Mouse (Mus musculus) heart, postnatal 0 days (tissue): Measurements from ENCODE around the gene A1cf.

ENCODE experiments used
- CTCF ChIP-seq: IDR thresholded peaks from 2 replicates; pipeline ENCODE4 v1.5.1; 2016; ENCODE audit warnings: antibody characterized with exemption, control low read depth, low read depth
- EP300 ChIP-seq: IDR thresholded peaks from 2 replicates; pipeline ENCODE4 v1.6.1; 2016; ENCODE audit warnings: antibody characterized with exemption, low read depth

GRCm38 (mm10) chr19:31910423-31910822 is 41.9 kb downstream of the A1cf start:
- TF ChIP-seq CTCF, result no peak
- no peak for TF ChIP-seq EP300
